Mouse (Mus musculus) hindbrain, postnatal 0 days (tissue): ENCODE data around the gene Fgfr2. TPM values are rescaled to one million over a fixed set of nuclear protein-coding genes. Genes with fewer than 3 reads are reported as not detected.
A peak's percentile ranks its signal among the peaks of the same experiment; 100 is the strongest.

ENCODE experiments used
- ATAC-seq: fragments of 200-750 bp; cut with Nextera tagmentation; 2 replicates; pipeline ENCODE4 v1.8.0; 2017; ENCODE audit warnings: mild to moderate bottlenecking, moderate TSS enrichment, moderate library complexity
- DNase-seq: peaks from one replicate; pipeline ENCODE4 v3.0.0-alpha.2; 2015; ENCODE audit warnings: low spot score
- H3K27ac ChIP-seq: fragments of 300-500 bp; sonication (generic); 2 replicates; pipeline ENCODE4 v1.5.1; 2014; ENCODE audit warnings: mild to moderate bottlenecking
- H3K27me3 ChIP-seq: fragments of 300-500 bp; sonication (generic); 2 replicates; pipeline ENCODE4 v1.6.1; 2014; ENCODE audit warnings: low read length, mixed read lengths; ENCODE audit not compliant: insufficient read depth
- H3K36me3 ChIP-seq: fragments of 300-500 bp; sonication (generic); 2 replicates; pipeline ENCODE4 v1.6.1; 2014; ENCODE audit warnings: low read length, mixed read lengths; ENCODE audit not compliant: insufficient read depth
- H3K4me1 ChIP-seq: fragments of 300-500 bp; sonication (generic); 2 replicates; pipeline ENCODE4 v1.6.1; 2014; ENCODE audit warnings: antibody characterized with exemption, low read length, mixed read lengths; ENCODE audit not compliant: insufficient read depth
- H3K4me2 ChIP-seq: fragments of 300-500 bp; sonication (generic); 2 replicates; pipeline ENCODE4 v1.6.1; 2014; ENCODE audit warnings: low read depth, mild to moderate bottlenecking, low read length, moderate library complexity, mixed read lengths
- H3K4me3 ChIP-seq: fragments of 300-500 bp; sonication (generic); 2 replicates; pipeline ENCODE4 v1.5.1; 2014; ENCODE audit warnings: low read length
- H3K9ac ChIP-seq: fragments of 300-500 bp; sonication (generic); replicated peaks from 2 replicates; pipeline ENCODE4 v1.6.1; 2014; ENCODE audit warnings: mild to moderate bottlenecking, low read length, moderate library complexity, mixed read lengths
- H3K9me3 ChIP-seq: fragments of 300-500 bp; sonication (generic); 2 replicates; pipeline ENCODE4 v1.6.1; 2016; ENCODE audit warnings: low read length, mixed read lengths
- CTCF ChIP-seq: IDR thresholded peaks from 2 replicates; pipeline ENCODE4 v1.5.1; 2016; ENCODE audit warnings: antibody characterized with exemption, control low read depth, low read depth
- WGBS: fragments of 180-500 bp; shearing (Covaris S2); extraction: QIAGEN DNeasy Blood & Tissue Kit; methylation state at CpG from one replicate; pipeline ENCODE4 v1.1.7; 2014; 5-methylcytosine and 5-hydroxymethylcytosine counted together
- polyA plus RNA-seq: library from polyadenylated mRNA; unstranded; fragments of >200 nt; fragmentation: Nextera tagmentation; extraction: Ambion mirVana; gene quantifications from 2 replicates; pipeline ENCODE4 v1.2.1, GENCODE M21; 2015
- total RNA-seq: library from RNA; depleted of rRNA; stranded (reverse); fragments of >200 nt; gene quantifications from 2 replicates; pipeline ENCODE4 v1.2.3, GENCODE M21; 2014

Gene Fgfr2
- total and polyA plus RNA-seq, 2 experiments from 2014 or later: 17.3 to 49.0 TPM

GRCm38 (mm10) chr7:132243225-132243624 lies 879.9 kb downstream of the Fgfr2 start:
- no peaks in the 10 kb centered on the region for H3K27me3 ChIP-seq
- no peak for TF ChIP-seq CTCF
- H3K9ac ChIP-seq: no peak overlapping the region
- ATAC-seq: no peak
- H3K4me1 ChIP-seq: peaks cover 4% of the 10 kb centered on the region; the same call in 1 of the 2 replicates
- no peak for DNase-seq
- no peaks in the 10 kb centered on the region for H3K36me3 ChIP-seq
- 76% methylated on average over 5 of the region's 5 CpGs for WGBS
- H3K9me3 ChIP-seq: no peaks in the 10 kb centered on the region
- H3K4me3 ChIP-seq: no peak overlapping the region
- H3K27ac ChIP-seq: no peak overlapping the region
- no peak overlapping the region for H3K4me2 ChIP-seq

- H3K9ac ChIP-seq: no peak overlapping the region
- 55% methylated on average over 4 of the region's 4 CpGs for WGBS
Measured at GRCm38 (mm10) chr7:132242617-132243141, 880.5 kb downstream of the Fgfr2 start.

GRCm38 (mm10) chr7:132238921-132239320 lies 884.2 kb downstream of the Fgfr2 start:
- DNase-seq: no peak
- no peak for ATAC-seq
- Histone ChIP-seq H3K9me3 (no peaks in the 10 kb centered on the region), H3K36me3 (no peaks in the 10 kb centered on the region), H3K4me1 (no peaks in the 10 kb centered on the region), H3K9ac (no peak overlapping the region), H3K27ac (no peak overlapping the region), H3K4me3 (no peak overlapping the region), H3K27me3 (no peaks in the 10 kb centered on the region), H3K4me2 (no peak overlapping the region)
- TF ChIP-seq CTCF: no peak
- WGBS: 70% methylated on average over 3 of the region's 3 CpGs

More at GRCm38 (mm10) chr7:132242617-132243141, 880.5 kb downstream of the Fgfr2 start:
- H3K9me3 ChIP-seq: no peaks in the 10 kb centered on the region
- H3K4me1 ChIP-seq: peaks cover 4% of the 10 kb centered on the region; the same call in 1 of the 2 replicates
- ATAC-seq: peak; percentile 55; the same call in 1 of the 2 replicates
- no peak overlapping the region for H3K27ac ChIP-seq
- no peak for DNase-seq
- no peak for TF ChIP-seq CTCF
- no peak overlapping the region for H3K4me3 ChIP-seq
- no peaks in the 10 kb centered on the region for H3K36me3 ChIP-seq
- H3K4me2 ChIP-seq: no peak overlapping the region
- H3K27me3 ChIP-seq: no peaks in the 10 kb centered on the region

GRCm38 (mm10) chr7:132237191-132237590 lies 886.0 kb downstream of the Fgfr2 start:
- WGBS: 84% methylated on average over 4 of the region's 4 CpGs
- no peak overlapping the region for H3K9ac ChIP-seq
- no peak overlapping the region for H3K4me3 ChIP-seq
- H3K36me3 ChIP-seq: no peaks in the 10 kb centered on the region
- H3K4me1 ChIP-seq: no peaks in the 10 kb centered on the region
- no peak overlapping the region for H3K27ac ChIP-seq
- TF ChIP-seq CTCF: no peak
- H3K4me2 ChIP-seq: no peak overlapping the region
- ATAC-seq (no peak), DNase-seq (no peak)
- H3K9me3 ChIP-seq: no peaks in the 10 kb centered on the region
- no peaks in the 10 kb centered on the region for H3K27me3 ChIP-seq

- no peak for TF ChIP-seq CTCF
- peak; percentile 39 for DNase-seq
Measured at GRCm38 (mm10) chr7:132236789-132237188, 886.4 kb downstream of the Fgfr2 start.

GRCm38 (mm10) chr7:132234250-132234649 lies 888.9 kb downstream of the Fgfr2 start:
- Histone ChIP-seq H3K4me1 (no peaks in the 10 kb centered on the region), H3K27ac (no peak overlapping the region), H3K9ac (no peak overlapping the region), H3K9me3 (no peaks in the 10 kb centered on the region), H3K36me3 (no peaks in the 10 kb centered on the region), H3K4me2 (no peak overlapping the region), H3K27me3 (no peaks in the 10 kb centered on the region), H3K4me3 (no peak overlapping the region)
- ATAC-seq (no peak), DNase-seq (no peak)
- WGBS: 37% methylated on average over 3 of the region's 3 CpGs
- TF ChIP-seq CTCF: no peak

More at GRCm38 (mm10) chr7:132236789-132237188, 886.4 kb downstream of the Fgfr2 start:
- H3K9ac ChIP-seq: no peak overlapping the region
- no peaks in the 10 kb centered on the region for H3K27me3 ChIP-seq
- H3K36me3 ChIP-seq: no peaks in the 10 kb centered on the region
- no peaks in the 10 kb centered on the region for H3K9me3 ChIP-seq
- H3K4me2 ChIP-seq: no peak overlapping the region
- no peak for ATAC-seq
- WGBS: 58% methylated on average over 8 of the region's 8 CpGs
- no peak overlapping the region for H3K4me3 ChIP-seq
- no peaks in the 10 kb centered on the region for H3K4me1 ChIP-seq
- H3K27ac ChIP-seq: no peak overlapping the region

GRCm38 (mm10) chr7:132233732-132234131 lies 889.4 kb downstream of the Fgfr2 start:
- H3K4me3 ChIP-seq: no peak overlapping the region
- DNase-seq: no peak
- H3K36me3 ChIP-seq: no peaks in the 10 kb centered on the region
- ATAC-seq: no peak
- no peaks in the 10 kb centered on the region for H3K9me3 ChIP-seq
- 76% methylated on average over 4 of the region's 4 CpGs for WGBS
- no peak for TF ChIP-seq CTCF
- H3K9ac ChIP-seq: no peak overlapping the region
- H3K4me2 ChIP-seq: no peak overlapping the region
- no peaks in the 10 kb centered on the region for H3K4me1 ChIP-seq
- H3K27ac ChIP-seq: no peak overlapping the region
- no peaks in the 10 kb centered on the region for H3K27me3 ChIP-seq
